Mouse (Mus musculus) adrenal gland, postnatal 0 days (tissue): ENCODE results near the gene Snx5. TPM values are rescaled to one million over a fixed set of nuclear protein-coding genes. Genes with fewer than 3 reads are reported as not detected.

Source experiments
- polyA plus RNA-seq: library from polyadenylated mRNA; unstranded; fragments of >200 nt; fragmentation: Nextera tagmentation; extraction: Ambion mirVana; gene quantifications from 2 replicates; pipeline ENCODE4 v1.2.1, GENCODE M21; 2015

Gene Snx5
- 112 and 137 TPM in 2 replicates for polyA plus RNA-seq

DNA sequence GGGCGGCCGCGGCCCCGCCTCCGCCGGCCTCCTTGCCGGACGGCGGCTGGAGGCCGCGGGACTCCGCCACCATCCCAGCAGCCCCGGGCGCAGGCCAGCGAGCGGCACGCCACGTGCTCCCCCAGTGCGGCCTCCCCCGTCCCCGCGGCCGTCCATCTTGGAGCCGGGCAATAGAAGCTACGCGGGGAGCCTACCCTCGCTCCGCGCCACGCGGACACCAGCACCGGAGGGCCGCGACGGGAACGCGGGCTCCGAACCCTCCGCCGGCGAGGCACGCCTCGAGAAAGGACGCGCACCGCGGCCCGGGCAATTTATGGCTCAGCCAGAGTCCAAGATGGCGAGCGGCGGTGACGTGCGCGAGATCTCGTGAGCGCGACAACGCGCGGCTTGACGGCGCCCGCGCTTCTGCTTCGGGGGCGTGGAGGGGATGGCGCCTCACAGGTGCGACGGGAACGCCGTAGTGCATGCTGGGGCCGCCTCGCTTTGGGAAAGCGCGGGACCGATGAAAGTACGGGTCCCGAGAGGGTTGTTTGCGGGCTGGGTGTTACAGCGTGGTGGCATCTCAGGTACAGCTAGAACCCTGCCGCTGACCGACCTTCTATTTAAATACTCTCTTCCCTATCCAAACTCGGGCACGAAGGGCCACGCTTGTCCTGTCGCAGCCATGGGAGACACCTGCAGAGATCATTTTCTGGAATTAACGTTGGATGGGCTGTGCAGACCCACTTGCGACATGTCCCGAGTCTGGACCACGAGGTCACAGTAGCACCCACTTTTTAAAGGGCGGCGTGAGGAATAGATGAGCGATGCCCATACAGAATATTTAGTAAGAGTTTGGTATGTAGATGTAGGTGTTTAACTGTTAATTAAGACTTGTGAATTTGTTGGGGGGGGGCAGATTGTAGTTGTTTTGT lies at the start of gene Snx5, which contains the start of gene Mgme1:
Snx5 (minus strand) TSS at position 400 of the 914 bp plus-strand sequence.
Mgme1 (plus strand) TSS at position 157 of the 914 bp plus-strand sequence.

Other genes starting within 250 kb of the Snx5 start
- gene Banf2, start 237.8 kb downstream of the Snx5 start, polyA plus RNA-seq: not detected in 2 replicates
- gene Mgme1, start 243 bp downstream of the Snx5 start, polyA plus RNA-seq: 13.5 and 23.7 TPM in 2 replicates
- gene Ovol2, start 61.2 kb upstream of the Snx5 start, polyA plus RNA-seq: 0.08 and 0.18 TPM in 2 replicates
- gene Kat14, start 98.1 kb upstream of the Snx5 start, polyA plus RNA-seq: 15.0 and 19.5 TPM in 2 replicates
- 2.0 and 4.5 TPM in 2 replicates for gene Pet117, start 98.1 kb upstream of the Snx5 start, polyA plus RNA-seq